In the genomic region with DNA sequence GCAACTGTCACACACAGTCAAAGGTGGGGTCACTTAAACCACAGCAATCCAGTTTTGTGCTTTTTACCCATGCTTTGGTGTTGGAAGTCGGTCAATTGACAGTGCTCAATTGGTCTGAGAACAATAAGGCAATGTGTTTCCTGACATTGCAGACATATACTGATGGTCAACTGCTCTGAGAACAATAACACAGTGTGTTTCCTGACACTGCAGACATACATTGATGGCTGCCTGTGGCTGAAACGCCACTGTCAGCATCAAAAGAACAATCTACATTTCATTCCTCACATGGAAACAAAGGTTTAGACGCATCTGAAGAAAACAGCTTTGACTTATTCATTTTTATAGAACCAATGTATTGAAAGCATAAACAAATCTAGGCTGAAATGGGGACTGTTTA, we compare ENCODE assay signal across 15 mouse cellular contexts. TPM values are rescaled to one million over a fixed set of nuclear protein-coding genes. Genes with fewer than 3 reads are reported as not detected.
"Had no signal": no experiment of that assay in that cellular context is flagged by ENCODE, and none has a peak within 500 bp of the region (broad histone marks: within the 10 kb centered on the region; RNA-seq: fewer than 3 reads in every experiment).

No protein-coding gene starts in this region.

- H3K36me3 ChIP-seq: limb, embryonic 10.5 days; liver, embryonic 15.5 days; neural tube, embryonic 13.5 days had no signal

- H3K9ac ChIP-seq: liver, embryonic 15.5 days; neural tube, embryonic 13.5 days had no signal

- H3K9me3 ChIP-seq: limb, embryonic 10.5 days; liver, embryonic 15.5 days had no signal

- H3K27ac ChIP-seq: limb, embryonic 10.5 days; liver, embryonic 15.5 days; neural tube, embryonic 13.5 days; stomach, postnatal 0 days had no signal

- H3K4me1 ChIP-seq: liver, embryonic 15.5 days; neural tube, embryonic 13.5 days had no signal

- H3K27me3 ChIP-seq: liver, embryonic 15.5 days; neural tube, embryonic 13.5 days had no signal

- ATAC-seq: midbrain, embryonic 16.5 days had no signal

- DNase-seq: kidney, adult 18-20 months; kidney, postnatal 25 days; lung, postnatal 10 days; right cerebral cortex, adult 18-20 months; right cerebral cortex, postnatal 25 days; thymus, postnatal 4 days had no signal

- H3K4me3 ChIP-seq: left cerebral cortex, adult 2 months; limb, embryonic 10.5 days; liver, embryonic 15.5 days; neural tube, embryonic 13.5 days had no signal

- H3K4me2 ChIP-seq: liver, embryonic 11.5 days; liver, embryonic 15.5 days; midbrain, embryonic 11.5 days; neural tube, embryonic 13.5 days had no signal

RNA-seq across cellular contexts. Expression of a gene that starts 59.2 kb away (rescaled TPM):
- total RNA-seq: megakaryocyte progenitor cell, adult 5-6 weeks had no signal
